Mouse (Mus musculus): ENCODE results near the gene Rhox2g. TPM values are rescaled to one million over a fixed set of nuclear protein-coding genes. Genes with fewer than 3 reads are reported as not detected.
"Not testable (repeated sequence)": the region's sequence is repeated elsewhere in the genome, so short reads cannot be mapped to it uniquely, and the experiment has no call there.

Rhox2g gene
- not detected in 2 replicates for polyA plus RNA-seq (2015; fragmentation: Nextera tagmentation; extraction: Ambion mirVana)

GRCm38 (mm10) chrX:37643370-37643769 lies at the start of gene Rhox2g:
Gene Rhox2g, minus strand, starts transcription at chrX:37643470.
- H3K4me3 ChIP-seq (replicated peaks; ENCODE audit: low read length); H3K9me3 ChIP-seq (replicated peaks; ENCODE audit: control insufficient read depth, low read length); H3K27ac ChIP-seq (ENCODE audit: low read length); H3K4me2 ChIP-seq (ENCODE audit: low read depth, low read length); H3K27me3 ChIP-seq (ENCODE audit: control insufficient read depth, insufficient read depth, low read length); H3K36me3 ChIP-seq (ENCODE audit: control insufficient read depth, insufficient read depth, low read length); ATAC-seq (ENCODE audit: insufficient read depth, low FRiP score); H3K9ac ChIP-seq (ENCODE audit: low read length); H3K4me1 ChIP-seq (ENCODE audit: control insufficient read depth, insufficient read depth, low read length): not testable (repeated sequence)
- 87% methylated on average over 6 of the region's 6 CpGs for WGBS

- Histone ChIP-seq H3K4me1 (ENCODE audit: control insufficient read depth, insufficient read depth, low read length) (no peaks in the 10 kb centered on the region), H3K4me2 (ENCODE audit: low read depth, low read length) (no peak overlapping the region), H3K4me3 (replicated peaks; ENCODE audit: low read length) (no peak overlapping the region), H3K27me3 (ENCODE audit: control insufficient read depth, insufficient read depth, low read length) (no peaks in the 10 kb centered on the region), H3K27ac (ENCODE audit: low read length) (no peak overlapping the region), H3K9ac (ENCODE audit: low read length) (no peak overlapping the region), H3K9me3 (replicated peaks; ENCODE audit: control insufficient read depth, low read length) (no peaks in the 10 kb centered on the region), H3K36me3 (ENCODE audit: control insufficient read depth, insufficient read depth, low read length) (no peaks in the 10 kb centered on the region)
- ATAC-seq (ENCODE audit: insufficient read depth, low FRiP score): no peak
- WGBS: 74% methylated on average over 2 of the region's 2 CpGs
Measured at GRCm38 (mm10) chrX:37692261-37692660, 49.0 kb upstream of the Rhox2g start.

DNA sequence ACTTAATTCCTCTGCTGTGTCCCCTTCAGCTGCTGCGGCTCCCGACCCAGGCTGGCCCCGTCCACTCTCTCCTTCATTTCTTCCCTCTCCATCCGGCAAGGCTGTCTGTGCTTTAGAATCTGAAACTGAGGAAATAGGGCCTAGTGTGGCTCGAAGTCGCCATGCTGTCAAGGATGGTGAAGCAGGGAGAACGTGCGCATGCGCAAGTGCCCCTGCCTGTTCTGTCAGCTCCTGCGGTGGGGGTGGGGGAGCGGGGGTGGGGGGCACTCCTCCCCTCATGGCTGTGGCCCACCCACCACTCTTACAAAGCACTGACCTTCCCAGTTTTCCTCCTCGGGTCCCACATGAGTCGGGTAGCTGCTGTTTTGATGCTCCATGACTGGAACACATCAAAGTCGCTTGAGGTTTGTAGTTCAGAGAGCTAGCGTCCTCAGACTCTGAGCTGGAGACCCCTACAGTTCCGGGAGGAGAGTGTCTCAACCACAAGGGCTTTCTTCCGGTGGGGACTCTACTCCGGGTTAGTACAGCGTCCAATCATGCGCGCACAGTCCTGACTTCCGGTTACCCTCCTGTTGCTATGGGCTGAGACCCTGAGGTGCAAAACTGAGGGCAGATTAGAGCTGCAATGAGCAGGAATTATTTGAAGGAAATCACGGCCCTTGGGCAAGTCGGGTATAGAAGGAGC lies 39.9 kb upstream of the Rhox2g start:
- Histone ChIP-seq H3K9ac (ENCODE audit: low read length) (no peak overlapping the region), H3K4me3 (replicated peaks; ENCODE audit: low read length) (no peak overlapping the region), H3K9me3 (replicated peaks; ENCODE audit: control insufficient read depth, low read length) (no peaks in the 10 kb centered on the region), H3K4me2 (ENCODE audit: low read depth, low read length) (no peak overlapping the region), H3K27ac (ENCODE audit: low read length) (no peak overlapping the region), H3K27me3 (ENCODE audit: control insufficient read depth, insufficient read depth, low read length) (no peaks in the 10 kb centered on the region), H3K4me1 (ENCODE audit: control insufficient read depth, insufficient read depth, low read length) (no peaks in the 10 kb centered on the region), H3K36me3 (ENCODE audit: control insufficient read depth, insufficient read depth, low read length) (no peaks in the 10 kb centered on the region)
- ATAC-seq (ENCODE audit: insufficient read depth, low FRiP score): no peak
- WGBS: 85% methylated on average over 24 of the region's 24 CpGs

GRCm38 (mm10) chrX:37673177-37673576 lies 29.9 kb upstream of the Rhox2g start, which contains the start of gene Rhox2h:
Gene Rhox2h, minus strand, starts transcription at chrX:37673277.
- H3K9me3 ChIP-seq (replicated peaks; ENCODE audit: control insufficient read depth, low read length); H3K27ac ChIP-seq (ENCODE audit: low read length); ATAC-seq (ENCODE audit: insufficient read depth, low FRiP score); H3K4me1 ChIP-seq (ENCODE audit: control insufficient read depth, insufficient read depth, low read length); H3K36me3 ChIP-seq (ENCODE audit: control insufficient read depth, insufficient read depth, low read length); H3K9ac ChIP-seq (ENCODE audit: low read length); H3K4me3 ChIP-seq (replicated peaks; ENCODE audit: low read length); H3K4me2 ChIP-seq (ENCODE audit: low read depth, low read length); H3K27me3 ChIP-seq (ENCODE audit: control insufficient read depth, insufficient read depth, low read length): not testable (repeated sequence)
- 84% methylated on average over 8 of the region's 8 CpGs for WGBS

DNA sequence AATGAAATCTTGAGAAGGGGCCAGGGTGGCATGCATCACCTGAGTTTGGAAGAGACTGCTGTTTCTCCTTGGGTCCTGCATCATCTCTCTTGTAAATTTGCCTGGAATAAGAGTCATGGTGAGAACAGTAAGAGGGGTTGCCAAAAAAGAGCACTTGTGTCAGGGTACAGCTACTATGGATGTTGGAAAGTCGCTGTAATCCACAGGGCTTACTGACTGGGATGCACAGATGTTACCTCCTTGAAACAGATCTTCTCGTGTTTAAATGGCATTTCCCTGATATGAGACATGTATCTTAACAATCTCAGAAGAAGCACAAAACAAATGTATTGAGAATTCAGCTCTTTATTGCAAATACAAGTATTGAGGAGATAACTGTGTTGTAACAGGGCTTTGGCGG lies 25.4 kb upstream of the Rhox2g start, which contains the start of gene Rhox3h:
Gene Rhox3h (minus strand): TSS at position 101 of the 400 bp plus-strand sequence.
- H3K27ac ChIP-seq (ENCODE audit: low read length); H3K9me3 ChIP-seq (replicated peaks; ENCODE audit: control insufficient read depth, low read length); H3K9ac ChIP-seq (ENCODE audit: low read length); H3K4me1 ChIP-seq (ENCODE audit: control insufficient read depth, insufficient read depth, low read length); H3K36me3 ChIP-seq (ENCODE audit: control insufficient read depth, insufficient read depth, low read length); ATAC-seq (ENCODE audit: insufficient read depth, low FRiP score); H3K27me3 ChIP-seq (ENCODE audit: control insufficient read depth, insufficient read depth, low read length); H3K4me3 ChIP-seq (replicated peaks; ENCODE audit: low read length); H3K4me2 ChIP-seq (ENCODE audit: low read depth, low read length): not testable (repeated sequence)
- WGBS: no CpG with 5 or more reads among the region's 3 CpGs

GRCm38 (mm10) chrX:37651227-37651626 lies 8.0 kb upstream of the Rhox2g start, which contains the start of gene Rhox4g:
Gene Rhox4g, minus strand, starts transcription at chrX:37651327.
- not testable (repeated sequence) for H3K9ac ChIP-seq (ENCODE audit: low read length); ATAC-seq (ENCODE audit: insufficient read depth, low FRiP score); H3K4me1 ChIP-seq (ENCODE audit: control insufficient read depth, insufficient read depth, low read length); H3K27ac ChIP-seq (ENCODE audit: low read length); H3K4me2 ChIP-seq (ENCODE audit: low read depth, low read length); H3K36me3 ChIP-seq (ENCODE audit: control insufficient read depth, insufficient read depth, low read length); H3K9me3 ChIP-seq (replicated peaks; ENCODE audit: control insufficient read depth, low read length); H3K4me3 ChIP-seq (replicated peaks; ENCODE audit: low read length); H3K27me3 ChIP-seq (ENCODE audit: control insufficient read depth, insufficient read depth, low read length)
- 86% methylated on average over 16 of the region's 20 CpGs for WGBS

DNA sequence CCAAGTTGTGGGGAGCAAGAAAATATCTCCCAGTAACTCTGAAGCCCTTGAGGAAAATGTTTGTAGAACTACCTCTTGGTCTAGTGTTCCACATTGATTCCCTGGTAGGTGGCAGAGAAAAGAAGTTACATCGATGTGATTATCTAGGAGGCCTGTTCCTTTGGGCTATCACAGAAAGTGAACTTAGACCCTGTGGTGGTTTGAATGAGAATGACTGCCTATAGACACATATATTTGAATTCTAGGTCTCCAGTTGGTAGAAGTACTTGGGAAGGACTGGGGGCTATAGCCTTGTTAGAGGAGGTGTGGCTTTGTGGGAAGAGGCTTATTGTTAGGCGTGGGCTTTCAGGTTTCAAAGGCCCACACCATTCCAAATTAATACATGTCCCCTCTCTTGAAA lies 14.8 kb downstream of the Rhox2g start, which contains the start of gene Rhox3g:
Gene Rhox3g (minus strand): TSS at position 101 of the 400 bp plus-strand sequence.
- not testable (repeated sequence) for H3K27ac ChIP-seq (ENCODE audit: low read length); H3K4me1 ChIP-seq (ENCODE audit: control insufficient read depth, insufficient read depth, low read length); H3K4me2 ChIP-seq (ENCODE audit: low read depth, low read length); H3K4me3 ChIP-seq (replicated peaks; ENCODE audit: low read length); H3K9me3 ChIP-seq (replicated peaks; ENCODE audit: control insufficient read depth, low read length); ATAC-seq (ENCODE audit: insufficient read depth, low FRiP score); H3K9ac ChIP-seq (ENCODE audit: low read length); H3K36me3 ChIP-seq (ENCODE audit: control insufficient read depth, insufficient read depth, low read length); H3K27me3 ChIP-seq (ENCODE audit: control insufficient read depth, insufficient read depth, low read length)
- 81% methylated on average over 2 of the region's 2 CpGs for WGBS

DNA sequence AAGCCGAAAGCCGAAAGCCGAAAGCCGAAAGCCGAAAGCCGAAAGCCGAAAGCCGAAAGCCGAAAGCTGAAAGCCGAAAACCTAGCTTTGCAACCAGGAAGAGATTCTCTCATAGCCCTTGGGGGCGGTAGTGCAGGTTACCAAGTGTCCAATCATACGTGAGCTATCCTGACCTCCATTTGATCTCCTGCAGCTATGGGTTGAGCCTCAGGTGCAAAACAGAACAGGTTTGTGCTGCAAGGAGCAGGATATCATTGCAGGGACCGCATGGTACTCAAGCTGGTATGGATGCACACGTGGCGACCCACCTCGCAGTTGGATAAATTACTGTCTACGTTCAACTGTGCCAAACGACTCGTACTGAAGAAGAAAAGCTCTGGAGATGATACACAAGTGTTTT lies 35.7 kb downstream of the Rhox2g start, which contains the start of gene Rhox4f:
Gene Rhox4f (minus strand): TSS at position 101 of the 400 bp plus-strand sequence.
- H3K4me2 ChIP-seq (ENCODE audit: low read depth, low read length); H3K4me1 ChIP-seq (ENCODE audit: control insufficient read depth, insufficient read depth, low read length); ATAC-seq (ENCODE audit: insufficient read depth, low FRiP score); H3K27ac ChIP-seq (ENCODE audit: low read length); H3K9me3 ChIP-seq (replicated peaks; ENCODE audit: control insufficient read depth, low read length); H3K9ac ChIP-seq (ENCODE audit: low read length); H3K36me3 ChIP-seq (ENCODE audit: control insufficient read depth, insufficient read depth, low read length); H3K27me3 ChIP-seq (ENCODE audit: control insufficient read depth, insufficient read depth, low read length); H3K4me3 ChIP-seq (replicated peaks; ENCODE audit: low read length): not testable (repeated sequence)
- WGBS: 95% methylated on average over 15 of the region's 19 CpGs

Measured in stomach, embryonic 16.5 days (tissue).